Mouse (Mus musculus): Measurements from ENCODE around the gene Slc5a2.

The Slc5a2 gene

GRCm38 (mm10) chr7:128297291-128297616, 31.8 kb downstream of the Slc5a2 start:
- in situ Hi-C loops (cut with MboI; ENCODE audit: unreplicated experiment in 2 of 2) = no loop called here

GRCm38 (mm10) chr7:128297617-128298480, 32.4 kb downstream of the Slc5a2 start, which contains the start of gene BC017158:
BC017158 (minus strand) TSS chr7:128298170.
- in situ Hi-C loops (cut with MboI; ENCODE audit: unreplicated experiment in 2 of 2) = no loop called here

GRCm38 (mm10) chr7:128298481-128299342, 33.3 kb downstream of the Slc5a2 start:
- in situ Hi-C loops (cut with MboI; ENCODE audit: unreplicated experiment in 2 of 2) = no loop called here

GRCm38 (mm10) chr7:128300952-128301351, 35.5 kb downstream of the Slc5a2 start:
- in situ Hi-C loops (cut with MboI; ENCODE audit: unreplicated experiment in 2 of 2) = no loop called here

- in situ Hi-C loops (cut with MboI; ENCODE audit: unreplicated experiment in 2 of 2) = no loop called here
Measured at GRCm38 (mm10) chr7:128302151-128302550, 36.7 kb downstream of the Slc5a2 start.

- in situ Hi-C loops (cut with MboI; ENCODE audit: unreplicated experiment in 2 of 2) = no loop called here
Measured at GRCm38 (mm10) chr7:128304198-128304597, 38.7 kb downstream of the Slc5a2 start.

GRCm38 (mm10) chr7:128304907-128305306, 39.5 kb downstream of the Slc5a2 start:
- in situ Hi-C loops (cut with MboI; ENCODE audit: unreplicated experiment in 2 of 2) = no loop called here

- in situ Hi-C loops (cut with MboI; ENCODE audit: unreplicated experiment in 2 of 2) = no loop called here
Measured at GRCm38 (mm10) chr7:128307851-128308250, 42.4 kb downstream of the Slc5a2 start.

- in situ Hi-C loops (cut with MboI; ENCODE audit: unreplicated experiment in 2 of 2) = no loop called here
Measured at GRCm38 (mm10) chr7:128309216-128309615, 43.8 kb downstream of the Slc5a2 start.

GRCm38 (mm10) chr7:128309776-128310175, 44.3 kb downstream of the Slc5a2 start:
- in situ Hi-C loops (cut with MboI; ENCODE audit: unreplicated experiment in 2 of 2) = no loop called here

GRCm38 (mm10) chr7:128310229-128310688, 44.8 kb downstream of the Slc5a2 start:
- in situ Hi-C loops (cut with MboI; ENCODE audit: unreplicated experiment in 2 of 2) = no loop called here

GRCm38 (mm10) chr7:128311263-128311662, 45.8 kb downstream of the Slc5a2 start:
- in situ Hi-C loops (cut with MboI; ENCODE audit: unreplicated experiment in 2 of 2) = no loop called here

- in situ Hi-C loops (cut with MboI; ENCODE audit: unreplicated experiment in 2 of 2) = no loop called here
Measured at GRCm38 (mm10) chr7:128311811-128312210, 46.4 kb downstream of the Slc5a2 start.

- in situ Hi-C loops (cut with MboI; ENCODE audit: unreplicated experiment in 2 of 2) = no loop called here
Measured at GRCm38 (mm10) chr7:128312375-128313059, 47.1 kb downstream of the Slc5a2 start.

- in situ Hi-C loops (cut with MboI; ENCODE audit: unreplicated experiment in 2 of 2) = no loop called here
Measured at GRCm38 (mm10) chr7:128313601-128314000, 48.1 kb downstream of the Slc5a2 start.

GRCm38 (mm10) chr7:128314491-128314890, 49.0 kb downstream of the Slc5a2 start:
- in situ Hi-C loops (cut with MboI; ENCODE audit: unreplicated experiment in 2 of 2) = no loop called here

GRCm38 (mm10) chr7:128317011-128317410, 51.6 kb downstream of the Slc5a2 start:
- in situ Hi-C loops (cut with MboI; ENCODE audit: unreplicated experiment in 2 of 2) = no loop called here

GRCm38 (mm10) chr7:128319140-128319539, 53.7 kb downstream of the Slc5a2 start:
- in situ Hi-C loops (cut with MboI; ENCODE audit: unreplicated experiment in 2 of 2) = no loop called here

- in situ Hi-C loops (cut with MboI; ENCODE audit: unreplicated experiment in 2 of 2) = no loop called here
Measured at GRCm38 (mm10) chr7:128320219-128320816, 54.9 kb downstream of the Slc5a2 start.

GRCm38 (mm10) chr7:128321260-128321659, 55.8 kb downstream of the Slc5a2 start:
- in situ Hi-C loops (cut with MboI; ENCODE audit: unreplicated experiment in 2 of 2) = no loop called here

Measured in v-Abl transformed pro-B cells (cell line).